Mouse (Mus musculus): Measurements from ENCODE around the gene Tnfsf9. TPM values are rescaled to one million over a fixed set of nuclear protein-coding genes. Genes with fewer than 3 reads are reported as not detected.

Gene Tnfsf9
- 6.6 and 8.7 TPM in 2 replicates for polyA plus RNA-seq (2015; fragmentation: Nextera tagmentation; extraction: Ambion mirVana)

DNA sequence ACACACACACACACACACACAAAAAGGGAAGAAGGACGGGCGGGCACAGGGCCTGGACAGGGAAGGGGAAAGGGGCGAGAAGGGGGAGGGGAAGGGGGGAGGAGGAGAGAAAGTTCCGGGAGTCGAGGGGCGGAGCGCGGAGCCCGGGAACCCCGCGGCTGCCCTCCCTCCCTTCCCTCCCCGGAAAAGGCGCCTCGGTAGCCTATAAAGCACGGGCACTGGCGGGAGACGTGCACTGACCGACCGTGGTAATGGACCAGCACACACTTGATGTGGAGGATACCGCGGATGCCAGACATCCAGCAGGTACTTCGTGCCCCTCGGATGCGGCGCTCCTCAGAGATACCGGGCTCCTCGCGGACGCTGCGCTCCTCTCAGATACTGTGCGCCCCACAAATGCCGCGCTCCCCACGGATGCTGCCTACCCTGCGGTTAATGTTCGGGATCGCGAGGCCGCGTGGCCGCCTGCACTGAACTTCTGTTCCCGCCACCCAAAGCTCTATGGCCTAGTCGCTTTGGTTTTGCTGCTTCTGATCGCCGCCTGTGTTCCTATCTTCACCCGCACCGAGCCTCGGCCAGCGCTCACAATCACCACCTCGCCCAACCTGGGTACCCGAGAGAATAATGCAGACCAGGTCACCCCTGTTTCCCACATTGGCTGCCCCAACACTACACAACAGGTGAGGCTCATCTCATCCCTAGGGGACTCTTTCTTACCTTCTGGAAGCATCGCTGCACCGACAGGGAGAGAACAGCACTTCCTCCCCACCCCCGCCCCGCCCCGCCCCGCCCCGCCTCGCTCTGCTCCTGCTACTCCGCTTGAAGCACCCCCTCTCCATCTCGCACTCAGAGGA is at the start of gene Tnfsf9:
Gene Tnfsf9, plus strand, starts transcription at position 145 of the 854 bp plus-strand sequence.
- H3K27ac ChIP-seq (replicated peaks), result peak within 1 kb of the TSS; percentile 57
- whole genome bisulfite sequencing, result under 1% methylated on average over 59 of the region's 61 CpGs
- ATAC-seq (ENCODE audit: low FRiP score, low read depth), result peak; percentile 86
- no peaks in the 10 kb centered on the region for H3K36me3 ChIP-seq
- peaks cover 14% of the 10 kb centered on the region for H3K4me1 ChIP-seq (replicated peaks)
- H3K9me3 ChIP-seq, result no peaks in the 10 kb centered on the region
- peak within 1 kb of the TSS; percentile 81 for H3K9ac ChIP-seq
- no peaks in the 10 kb centered on the region for H3K27me3 ChIP-seq
- H3K4me2 ChIP-seq, result peak within 1 kb of the TSS; percentile 96
- peak within 1 kb of the TSS; percentile 59 for H3K4me3 ChIP-seq

DNA sequence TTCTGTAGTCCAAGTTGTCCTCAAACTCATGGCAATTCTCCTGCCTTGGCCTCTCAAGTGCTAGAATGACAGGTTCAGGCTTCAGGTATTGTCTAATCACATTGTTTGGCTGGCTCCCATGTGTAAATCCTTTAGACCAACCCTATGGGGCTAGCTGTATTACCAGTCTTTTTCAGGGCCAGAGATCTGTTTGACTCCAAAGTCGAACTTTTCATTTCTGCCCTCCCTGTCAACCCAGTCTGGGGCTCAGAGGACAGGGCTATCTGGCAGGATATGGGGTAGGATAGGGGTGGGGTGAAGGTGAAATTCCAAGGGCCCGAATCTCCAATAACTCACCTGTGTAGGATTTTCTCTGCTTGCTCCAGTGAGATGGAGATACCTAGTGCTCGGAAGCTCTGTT is 48.9 kb upstream of the Tnfsf9 start:
- Histone ChIP-seq H3K4me2 (no peak overlapping the region), H3K27me3 (no peaks in the 10 kb centered on the region), H3K4me3 (no peak overlapping the region), H3K4me1 (replicated peaks) (peaks cover 20% of the 10 kb centered on the region), H3K9me3 (no peaks in the 10 kb centered on the region), H3K36me3 (peaks cover 33% of the 10 kb centered on the region), H3K9ac (no peak overlapping the region), H3K27ac (replicated peaks) (no peak overlapping the region)
- WGBS, result 92% methylated on average over 3 of the region's 3 CpGs
- ATAC-seq (ENCODE audit: low FRiP score, low read depth), result no peak

- peak within 1 kb of the TSS; percentile 91 for H3K27ac ChIP-seq (replicated peaks)
- peaks cover 8% of the 10 kb centered on the region for H3K36me3 ChIP-seq
- peaks cover 21% of the 10 kb centered on the region for H3K27me3 ChIP-seq
- peak within 1 kb of the TSS; percentile 86 for H3K9ac ChIP-seq
- H3K9me3 ChIP-seq, result no peaks in the 10 kb centered on the region
- 0% methylated on average over 17 of the region's 22 CpGs for WGBS
- peak within 1 kb of the TSS; percentile 94 for H3K4me3 ChIP-seq
- ATAC-seq (ENCODE audit: low FRiP score, low read depth), result peak; percentile 9
- H3K4me1 ChIP-seq (replicated peaks), result peaks cover 32% of the 10 kb centered on the region
- peak within 1 kb of the TSS; percentile 72 for H3K4me2 ChIP-seq
Measured at GRCm38 (mm10) chr17:57058891-57059485, 46.1 kb upstream of the Tnfsf9 start, which contains the start of gene Crb3. TSS of gene Crb3 (plus strand) at chr17:57059105.

GRCm38 (mm10) chr17:57059486-57059977 is 45.6 kb upstream of the Tnfsf9 start, which contains the start of gene Slc25a23:
TSS of gene Slc25a23 (minus strand) at chr17:57059863.
- H3K27ac ChIP-seq (replicated peaks), result peak within 1 kb of the TSS; percentile 91
- peak within 1 kb of the TSS; percentile 94 for H3K4me3 ChIP-seq
- peaks cover 8% of the 10 kb centered on the region for H3K36me3 ChIP-seq
- H3K9me3 ChIP-seq, result no peaks in the 10 kb centered on the region
- peaks cover 25% of the 10 kb centered on the region for H3K27me3 ChIP-seq
- under 1% methylated on average over 32 of the region's 45 CpGs for WGBS
- H3K9ac ChIP-seq, result peak within 1 kb of the TSS; percentile 86
- H3K4me1 ChIP-seq (replicated peaks), result peaks cover 32% of the 10 kb centered on the region
- peak; percentile 77 for ATAC-seq (ENCODE audit: low FRiP score, low read depth)
- H3K4me2 ChIP-seq, result peak within 1 kb of the TSS; percentile 72

- Histone ChIP-seq H3K9ac (peak overlapping the region; percentile 86), H3K4me2 (peak overlapping the region; percentile 72), H3K27ac (replicated peaks) (peak overlapping the region; percentile 91), H3K36me3 (peaks cover 4% of the 10 kb centered on the region), H3K9me3 (no peaks in the 10 kb centered on the region), H3K4me1 (replicated peaks) (peaks cover 32% of the 10 kb centered on the region), H3K4me3 (peak overlapping the region; percentile 94), H3K27me3 (peaks cover 25% of the 10 kb centered on the region)
- WGBS, result under 1% methylated on average over 44 of the region's 44 CpGs
- ATAC-seq (ENCODE audit: low FRiP score, low read depth), result peak; percentile 92
Measured at GRCm38 (mm10) chr17:57060231-57060801, 44.8 kb upstream of the Tnfsf9 start.

- peaks cover 32% of the 10 kb centered on the region for H3K4me1 ChIP-seq (replicated peaks)
- H3K27me3 ChIP-seq, result peaks cover 25% of the 10 kb centered on the region
- H3K9me3 ChIP-seq, result no peaks in the 10 kb centered on the region
- H3K4me2 ChIP-seq, result peak overlapping the region; percentile 72
- ATAC-seq (ENCODE audit: low FRiP score, low read depth), result no peak
- no peak overlapping the region for H3K9ac ChIP-seq
- no peaks in the 10 kb centered on the region; the same call in 1 of the 2 replicates for H3K36me3 ChIP-seq
- 42% methylated on average over 10 of the region's 10 CpGs for WGBS
- peak overlapping the region; percentile 94 for H3K4me3 ChIP-seq
- H3K27ac ChIP-seq (replicated peaks), result no peak overlapping the region
Measured at GRCm38 (mm10) chr17:57061069-57061468, 44.1 kb upstream of the Tnfsf9 start.

DNA sequence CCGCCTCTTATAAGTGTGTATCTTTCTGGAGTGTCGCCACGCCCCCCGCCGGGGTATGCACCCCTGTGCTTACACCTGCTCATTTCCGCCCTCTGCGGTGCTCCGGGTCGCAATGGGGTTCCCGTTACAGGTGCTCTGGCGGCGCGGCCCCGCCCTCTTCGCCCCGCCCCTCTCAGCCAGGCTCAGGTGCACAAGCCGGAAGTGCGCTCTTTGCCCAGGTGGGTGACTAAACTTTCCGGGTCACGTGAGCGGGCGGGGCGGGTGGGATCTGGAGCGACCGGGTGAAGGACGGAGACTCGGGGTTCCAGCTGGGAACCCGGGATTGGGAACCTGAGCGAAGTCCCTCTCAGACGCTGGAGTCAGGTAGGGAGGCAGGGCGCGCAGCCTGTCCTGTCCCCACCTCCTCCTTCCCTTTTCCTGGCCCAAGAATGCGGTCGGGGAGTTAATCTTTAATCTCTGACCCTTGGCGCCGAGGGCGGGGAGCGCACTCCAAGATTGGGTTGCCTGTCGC is 43.1 kb upstream of the Tnfsf9 start:
- H3K4me1 ChIP-seq (replicated peaks), result peaks cover 32% of the 10 kb centered on the region
- H3K9ac ChIP-seq, result peak overlapping the region; percentile 17; the same call in 1 of the 2 replicates
- WGBS, result 2% methylated on average over 38 of the region's 39 CpGs
- H3K4me3 ChIP-seq, result peak overlapping the region; percentile 39
- H3K9me3 ChIP-seq, result no peaks in the 10 kb centered on the region
- H3K4me2 ChIP-seq, result peak overlapping the region; percentile 65
- no peak overlapping the region for H3K27ac ChIP-seq (replicated peaks)
- peaks cover 25% of the 10 kb centered on the region for H3K27me3 ChIP-seq
- H3K36me3 ChIP-seq, result no peaks in the 10 kb centered on the region
- ATAC-seq (ENCODE audit: low FRiP score, low read depth), result no peak

DNA sequence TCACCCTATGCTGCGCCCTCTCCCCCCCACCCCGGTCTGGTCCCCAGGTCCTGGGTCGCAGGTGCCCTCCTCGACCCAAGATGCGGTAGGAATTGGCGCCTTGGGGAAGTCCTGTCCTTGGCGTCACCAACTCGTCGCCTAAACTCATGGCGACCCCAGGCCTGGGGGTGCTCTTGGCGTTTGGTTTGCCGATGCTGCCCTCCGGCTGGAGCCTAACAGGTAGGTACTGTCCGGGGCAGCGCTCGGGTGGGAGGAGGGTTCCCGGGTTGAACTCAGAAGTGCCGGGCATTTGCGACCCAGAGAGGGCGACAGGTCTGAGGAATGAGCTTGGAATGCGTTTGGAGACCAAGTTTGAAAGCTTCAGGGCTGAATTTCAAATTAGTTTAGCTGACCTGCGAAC is 42.6 kb upstream of the Tnfsf9 start:
- H3K27me3 ChIP-seq, result peaks cover 25% of the 10 kb centered on the region
- WGBS, result under 1% methylated on average over 22 of the region's 22 CpGs
- no peak overlapping the region for H3K27ac ChIP-seq (replicated peaks)
- H3K9ac ChIP-seq, result no peak overlapping the region
- H3K4me3 ChIP-seq, result peak overlapping the region; percentile 39
- peak overlapping the region; percentile 65 for H3K4me2 ChIP-seq
- no peak for ATAC-seq (ENCODE audit: low FRiP score, low read depth)
- H3K4me1 ChIP-seq (replicated peaks), result peaks cover 32% of the 10 kb centered on the region
- no peaks in the 10 kb centered on the region for H3K36me3 ChIP-seq
- H3K9me3 ChIP-seq, result no peaks in the 10 kb centered on the region

- Histone ChIP-seq H3K4me3 (no peak overlapping the region), H3K36me3 (no peaks in the 10 kb centered on the region), H3K27ac (replicated peaks) (no peak overlapping the region), H3K4me1 (replicated peaks) (peaks cover 28% of the 10 kb centered on the region), H3K9me3 (no peaks in the 10 kb centered on the region), H3K9ac (no peak overlapping the region), H3K27me3 (peaks cover 25% of the 10 kb centered on the region), H3K4me2 (no peak overlapping the region)
- 12% methylated on average over 8 of the region's 8 CpGs for WGBS
- ATAC-seq (ENCODE audit: low FRiP score, low read depth), result no peak
Measured at GRCm38 (mm10) chr17:57063031-57063430, 42.1 kb upstream of the Tnfsf9 start.

DNA sequence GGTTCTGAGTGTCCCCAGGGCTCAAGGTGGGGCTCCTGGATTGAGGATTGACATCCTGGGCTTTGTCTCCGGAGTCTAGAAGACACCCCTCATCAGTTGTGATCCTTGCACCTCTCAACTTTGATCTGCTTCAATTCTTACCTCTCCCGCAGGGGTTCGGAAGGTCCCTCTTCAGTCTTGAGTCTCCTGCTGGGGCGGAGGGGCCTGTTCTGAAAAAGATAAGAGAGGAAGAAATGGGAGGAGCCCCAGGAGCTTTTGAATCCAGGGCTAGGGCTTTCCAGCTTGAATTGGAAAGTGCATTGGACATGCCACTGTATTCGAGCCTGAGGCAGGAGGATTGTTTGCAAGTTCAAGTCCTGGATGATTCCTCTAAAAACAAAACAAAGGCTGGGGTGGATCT is 38.2 kb upstream of the Tnfsf9 start:
- WGBS, result 63% methylated on average over 5 of the region's 5 CpGs

DNA sequence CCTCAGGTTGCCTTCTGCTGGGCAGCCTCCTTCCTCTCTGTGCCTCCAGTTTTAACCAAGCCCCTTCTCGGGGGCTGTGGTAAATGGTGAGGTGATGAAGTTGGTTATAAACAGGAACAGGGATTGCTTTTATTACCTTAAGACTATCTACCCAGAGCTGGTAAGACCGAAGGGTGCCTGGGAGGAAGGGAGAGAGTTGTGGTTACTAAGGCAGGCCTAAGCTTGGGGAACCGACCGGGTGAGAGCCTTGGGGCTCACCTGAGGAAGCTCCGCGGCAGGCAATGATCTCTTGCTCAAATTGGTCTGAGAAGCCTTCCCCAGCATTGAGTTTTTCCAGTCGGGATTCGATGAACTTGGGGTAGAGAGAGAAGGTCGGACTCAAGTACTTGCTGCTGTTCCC is 34.9 kb upstream of the Tnfsf9 start:
- Histone ChIP-seq H3K4me1 (replicated peaks) (no peaks in the 10 kb centered on the region), H3K9ac (no peak overlapping the region), H3K36me3 (no peaks in the 10 kb centered on the region), H3K27me3 (no peaks in the 10 kb centered on the region), H3K4me3 (peak overlapping the region; percentile 18), H3K27ac (replicated peaks) (no peak overlapping the region), H3K4me2 (peak overlapping the region; percentile 44), H3K9me3 (no peaks in the 10 kb centered on the region)
- 0 out of 2 replicates have a peak, but pooled peaks have one; percentile 25 for ATAC-seq (ENCODE audit: low FRiP score, low read depth)
- 12% methylated on average over 9 of the region's 9 CpGs for WGBS

More for the DNA sequence above, 38.2 kb upstream of the Tnfsf9 start:
- Histone ChIP-seq H3K9me3 (no peaks in the 10 kb centered on the region), H3K36me3 (no peaks in the 10 kb centered on the region), H3K4me1 (replicated peaks) (peaks cover 8% of the 10 kb centered on the region), H3K4me3 (no peak overlapping the region), H3K27ac (replicated peaks) (no peak overlapping the region), H3K27me3 (peaks cover 20% of the 10 kb centered on the region), H3K9ac (no peak overlapping the region), H3K4me2 (no peak overlapping the region)
- ATAC-seq (ENCODE audit: low FRiP score, low read depth), result no peak

All from hindbrain, embryonic 15.5 days (tissue).